Mouse (Mus musculus) left cerebral cortex, adult 9 months (tissue): ENCODE data around the gene Atf3.

ENCODE experiments used
- DNase-seq, 2 experiments: peaks; one replicate each; pipeline ENCODE4 v3.0.0; 2022; ENCODE audit warnings: low spot score in 2 of 2

The Atf3 gene

GRCm38 (mm10) chr1:191226570-191226969, 8.7 kb upstream of the Atf3 start:
- no peak for DNase-seq

GRCm38 (mm10) chr1:191225771-191226170, 7.9 kb upstream of the Atf3 start:
- no peak for DNase-seq

- DNase-seq = no peak
Measured at GRCm38 (mm10) chr1:191224981-191225703, 7.3 kb upstream of the Atf3 start.

- DNase-seq = peak; percentile 79 to 94
Measured at GRCm38 (mm10) chr1:191224302-191224980, 6.6 kb upstream of the Atf3 start.

- DNase-seq = no peak
Measured at GRCm38 (mm10) chr1:191223930-191224301, 6.1 kb upstream of the Atf3 start.

- no peak for DNase-seq
Measured at GRCm38 (mm10) chr1:191222031-191222430, 4.2 kb upstream of the Atf3 start.

GRCm38 (mm10) chr1:191220588-191220987, 2.7 kb upstream of the Atf3 start:
- DNase-seq = no peak

GRCm38 (mm10) chr1:191219748-191220147, 1.9 kb upstream of the Atf3 start:
- no peak for DNase-seq

- DNase-seq = no peak
Measured at GRCm38 (mm10) chr1:191218583-191218982, 744 bp upstream of the Atf3 start.

GRCm38 (mm10) chr1:191215776-191216661, 1.8 kb downstream of the Atf3 start:
- no peak for DNase-seq

- no peak for DNase-seq
Measured at GRCm38 (mm10) chr1:191211096-191211495, 6.7 kb downstream of the Atf3 start.

- no peak for DNase-seq
Measured at GRCm38 (mm10) chr1:191205791-191206190, 12.0 kb downstream of the Atf3 start.

- DNase-seq = no peak
Measured at GRCm38 (mm10) chr1:191204876-191205275, 13.0 kb downstream of the Atf3 start.

GRCm38 (mm10) chr1:191203496-191203895, 14.3 kb downstream of the Atf3 start:
- DNase-seq = no peak

GRCm38 (mm10) chr1:191202208-191202952, 15.5 kb downstream of the Atf3 start:
- no peak for DNase-seq

GRCm38 (mm10) chr1:191200816-191201602, 16.8 kb downstream of the Atf3 start:
- DNase-seq = peak in 1 of 2 experiments; percentile 39

- DNase-seq = no peak
Measured at GRCm38 (mm10) chr1:191197916-191198315, 19.9 kb downstream of the Atf3 start.

- no peak for DNase-seq
Measured at GRCm38 (mm10) chr1:191196016-191196415, 21.8 kb downstream of the Atf3 start.

- DNase-seq = no peak
Measured at GRCm38 (mm10) chr1:191193657-191194424, 24.0 kb downstream of the Atf3 start.

- DNase-seq = no peak
Measured at GRCm38 (mm10) chr1:191192751-191193150, 25.1 kb downstream of the Atf3 start.
